In the genomic region with DNA sequence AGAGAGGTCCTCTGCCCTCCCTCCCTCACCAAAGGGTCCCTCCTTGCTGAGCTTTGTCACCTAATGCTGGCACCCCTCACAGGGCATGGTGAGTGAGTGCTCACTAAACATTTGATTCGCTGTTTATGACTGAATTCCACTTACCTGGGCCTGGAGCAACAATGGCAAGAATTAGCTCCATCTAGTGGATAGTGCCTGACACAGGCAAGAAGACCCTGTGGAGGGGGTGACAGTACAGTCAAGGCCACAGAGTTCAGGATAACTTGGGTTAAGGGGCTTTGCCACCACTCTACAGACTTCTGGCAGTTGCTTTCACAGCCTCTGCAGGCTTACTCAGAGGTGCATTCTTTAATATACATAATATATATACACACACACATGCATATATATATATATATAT, we compare ENCODE assay signal across 11 mouse cellular contexts. TPM values are rescaled to one million over a fixed set of nuclear protein-coding genes. Genes with fewer than 3 reads are reported as not detected.
DNase-seq lines count a peak whose midpoint lies in the region; ATAC-seq lines count a peak whose summit lies in the region.
"Had no signal": no experiment of that assay in that cellular context is flagged by ENCODE, and none has a peak within 500 bp of the region (broad histone marks: within the 10 kb centered on the region; RNA-seq: fewer than 3 reads in every experiment).

No protein-coding gene starts in this region.

- peak; percentile 17 for DNase-seq in embryonic facial prominence, embryonic 11.5 days (ENCODE audit: low spot score)
- no peak for DNase-seq in embryonic facial prominence, embryonic 10.5 days (ENCODE audit: low spot score)
- no peak for DNase-seq in neural tube, embryonic 11.5 days (ENCODE audit: low spot score)
- no peak for DNase-seq in neural tube, embryonic 10.5 days (ENCODE audit: extremely low spot score, low spot score)
- no peak for DNase-seq in layer of hippocampus, postnatal 36 days
- DNase-seq in right cerebral cortex, postnatal 4 days = no peak
- DNase-seq: adrenal gland, postnatal 10 days had no signal

- H3K27me3 ChIP-seq in embryonic facial prominence, embryonic 11.5 days (ENCODE audit: control insufficient read depth, insufficient read depth, low read length) = no peaks in the 10 kb centered on the region
- no peaks in the 10 kb centered on the region for H3K27me3 ChIP-seq in embryonic facial prominence, embryonic 10.5 days (replicated peaks; ENCODE audit: low read depth, poor library complexity, severe bottlenecking)
- H3K27me3 ChIP-seq in neural tube, embryonic 11.5 days (ENCODE audit: control insufficient read depth, insufficient read depth, low read length) = no peaks in the 10 kb centered on the region
- no peaks in the 10 kb centered on the region for H3K27me3 ChIP-seq in hindbrain, embryonic 16.5 days (replicated peaks; ENCODE audit: control insufficient read depth, insufficient read depth, low read length)
- H3K27me3 ChIP-seq: limb, embryonic 12.5 days had no signal

- H3K4me2 ChIP-seq in embryonic facial prominence, embryonic 11.5 days (ENCODE audit: low read depth, low read length) = no peak overlapping the region
- no peak overlapping the region for H3K4me2 ChIP-seq in neural tube, embryonic 11.5 days (ENCODE audit: low read depth)
- no peak overlapping the region for H3K4me2 ChIP-seq in hindbrain, embryonic 16.5 days (ENCODE audit: low read length)

- no peak overlapping the region for H3K4me3 ChIP-seq in embryonic facial prominence, embryonic 11.5 days (ENCODE audit: low read depth, low read length)
- no peak overlapping the region for H3K4me3 ChIP-seq in embryonic facial prominence, embryonic 10.5 days
- no peak overlapping the region for H3K4me3 ChIP-seq in neural tube, embryonic 11.5 days (ENCODE audit: low read depth, low read length)
- no peak overlapping the region for H3K4me3 ChIP-seq in hindbrain, embryonic 16.5 days (ENCODE audit: low read length)
- H3K4me3 ChIP-seq: limb, embryonic 12.5 days had no signal

- H3K9ac ChIP-seq in embryonic facial prominence, embryonic 11.5 days (replicated peaks; ENCODE audit: low read length) = no peak overlapping the region
- H3K9ac ChIP-seq in neural tube, embryonic 11.5 days (ENCODE audit: low read length) = no peak overlapping the region
- no peak overlapping the region for H3K9ac ChIP-seq in hindbrain, embryonic 16.5 days (ENCODE audit: low read depth, low read length)
- H3K9ac ChIP-seq: limb, embryonic 12.5 days had no signal

- no peaks in the 10 kb centered on the region for H3K9me3 ChIP-seq in embryonic facial prominence, embryonic 11.5 days (replicated peaks; ENCODE audit: control insufficient read depth, low read length)
- no peaks in the 10 kb centered on the region for H3K9me3 ChIP-seq in embryonic facial prominence, embryonic 10.5 days
- H3K9me3 ChIP-seq in neural tube, embryonic 11.5 days (ENCODE audit: control insufficient read depth, low read length) = no peaks in the 10 kb centered on the region
- H3K9me3 ChIP-seq in hindbrain, embryonic 16.5 days (ENCODE audit: control insufficient read depth, low read length) = no peaks in the 10 kb centered on the region
- H3K9me3 ChIP-seq: limb, embryonic 12.5 days had no signal

- no peak for ATAC-seq in embryonic facial prominence, embryonic 11.5 days (replicated peaks; ENCODE audit: insufficient number of reproducible peaks, low FRiP score, low TSS enrichment, low read depth)
- ATAC-seq in neural tube, embryonic 11.5 days (ENCODE audit: insufficient read depth, low FRiP score, low TSS enrichment) = 0 out of 2 replicates have a peak, but pooled peaks have one; percentile 17
- ATAC-seq in hindbrain, embryonic 16.5 days = peak; percentile 48; the same call in 1 of the 2 replicates
- ATAC-seq in megakaryocyte, adult 5-6 weeks (ENCODE audit: poor library complexity, severe bottlenecking) = no peak

- no peak overlapping the region for H3K27ac ChIP-seq in embryonic facial prominence, embryonic 11.5 days (replicated peaks; ENCODE audit: low read depth, low read length)
- no peak overlapping the region for H3K27ac ChIP-seq in embryonic facial prominence, embryonic 10.5 days (replicated peaks)
- H3K27ac ChIP-seq in neural tube, embryonic 11.5 days (ENCODE audit: low read depth, low read length) = no peak overlapping the region
- H3K27ac ChIP-seq in hindbrain, embryonic 16.5 days (ENCODE audit: low read depth, low read length) = no peak overlapping the region
- H3K27ac ChIP-seq: limb, embryonic 12.5 days had no signal

- 30% methylated on average over 1 of the region's 1 CpGs for WGBS in embryonic facial prominence, embryonic 11.5 days
- 47% methylated on average over 1 of the region's 1 CpGs for WGBS in embryonic facial prominence, embryonic 10.5 days
- 42% methylated on average over 1 of the region's 1 CpGs for WGBS in neural tube, embryonic 11.5 days
- WGBS in hindbrain, embryonic 16.5 days = 41% methylated on average over 1 of the region's 1 CpGs

- no peaks in the 10 kb centered on the region for H3K36me3 ChIP-seq in embryonic facial prominence, embryonic 11.5 days (replicated peaks; ENCODE audit: control insufficient read depth, insufficient read depth, low read depth, low read length)
- no peaks in the 10 kb centered on the region for H3K36me3 ChIP-seq in embryonic facial prominence, embryonic 10.5 days (replicated peaks)
- H3K36me3 ChIP-seq in neural tube, embryonic 11.5 days (ENCODE audit: control insufficient read depth, insufficient read depth, low read length) = no peaks in the 10 kb centered on the region
- H3K36me3 ChIP-seq in hindbrain, embryonic 16.5 days (ENCODE audit: control insufficient read depth, insufficient read depth, low read length) = no peaks in the 10 kb centered on the region
- H3K36me3 ChIP-seq: limb, embryonic 12.5 days had no signal

- no peaks in the 10 kb centered on the region for H3K4me1 ChIP-seq in embryonic facial prominence, embryonic 11.5 days (ENCODE audit: control insufficient read depth, insufficient read depth, low read length)
- H3K4me1 ChIP-seq in embryonic facial prominence, embryonic 10.5 days = peaks cover 9% of the 10 kb centered on the region
- no peaks in the 10 kb centered on the region for H3K4me1 ChIP-seq in neural tube, embryonic 11.5 days (ENCODE audit: control insufficient read depth, insufficient read depth, low read length)
- H3K4me1 ChIP-seq in hindbrain, embryonic 16.5 days (ENCODE audit: control insufficient read depth, insufficient read depth, low read depth, low read length) = peaks cover 7% of the 10 kb centered on the region; the same call in 1 of the 2 replicates

RNA-seq across cellular contexts. Expression of a gene that starts 55.8 kb away (rescaled TPM):
- polyA plus RNA-seq in embryonic facial prominence, embryonic 11.5 days (2014; fragmentation: Nextera tagmentation; extraction: Ambion mirVana) = 0.32 and 0.55 TPM in 2 replicates
- polyA plus RNA-seq in embryonic facial prominence, embryonic 10.5 days (2016; fragmentation: Nextera tagmentation; extraction: Ambion mirVana) = 0.39 and 0.42 TPM in 2 replicates
- 0.45 and 0.87 TPM in 2 replicates for polyA plus RNA-seq in neural tube, embryonic 11.5 days (2014; fragmentation: Nextera tagmentation; extraction: Ambion mirVana)
- 16.3 and 16.7 TPM in 2 replicates for polyA plus RNA-seq in hindbrain, embryonic 16.5 days (2015; fragmentation: Nextera tagmentation; extraction: Ambion mirVana)
- total RNA-seq in layer of hippocampus, postnatal 36 days (2021) = 1 to 10 TPM; 8.3 to 8.5 TPM
- total RNA-seq in megakaryocyte, adult 5-6 weeks (2015) = not detected in 2 replicates
- not detected in 2 replicates for total RNA-seq in megakaryocyte, adult 5-6 weeks (2017)
- polyA plus RNA-seq: intestine, embryonic 14.5 days had no signal

Comparison
In these comparisons a context has a peak if more than half of its experiments do, and no peak if none do; other contexts are left out.
1. ATAC-seq: peak in neural tube, embryonic 11.5 days (single experiment) and hindbrain, embryonic 16.5 days (single experiment); none in embryonic facial prominence, embryonic 11.5 days (single experiment) and megakaryocyte, adult 5-6 weeks (single experiment).